Mouse (Mus musculus) cortical plate, adult 2 months (tissue): ENCODE data around the gene Abhd16b.

ENCODE experiments used
- CTCF ChIP-seq: fragments of 200-500 bp; IDR thresholded peaks from 2 replicates; pipeline ENCODE4 v1.5.1; 2011; ENCODE audit warnings: mild to moderate bottlenecking, control low read depth, low read length; ENCODE audit not compliant: insufficient read depth; ENCODE audit errors: extremely low read depth
- POLR2A ChIP-seq: fragments of 200-500 bp; IDR thresholded peaks from 2 replicates; pipeline ENCODE4 v1.6.1; 2011; ENCODE audit warnings: mild to moderate bottlenecking, low read length, control low read depth; ENCODE audit not compliant: insufficient read depth; ENCODE audit errors: extremely low read depth

DNA sequence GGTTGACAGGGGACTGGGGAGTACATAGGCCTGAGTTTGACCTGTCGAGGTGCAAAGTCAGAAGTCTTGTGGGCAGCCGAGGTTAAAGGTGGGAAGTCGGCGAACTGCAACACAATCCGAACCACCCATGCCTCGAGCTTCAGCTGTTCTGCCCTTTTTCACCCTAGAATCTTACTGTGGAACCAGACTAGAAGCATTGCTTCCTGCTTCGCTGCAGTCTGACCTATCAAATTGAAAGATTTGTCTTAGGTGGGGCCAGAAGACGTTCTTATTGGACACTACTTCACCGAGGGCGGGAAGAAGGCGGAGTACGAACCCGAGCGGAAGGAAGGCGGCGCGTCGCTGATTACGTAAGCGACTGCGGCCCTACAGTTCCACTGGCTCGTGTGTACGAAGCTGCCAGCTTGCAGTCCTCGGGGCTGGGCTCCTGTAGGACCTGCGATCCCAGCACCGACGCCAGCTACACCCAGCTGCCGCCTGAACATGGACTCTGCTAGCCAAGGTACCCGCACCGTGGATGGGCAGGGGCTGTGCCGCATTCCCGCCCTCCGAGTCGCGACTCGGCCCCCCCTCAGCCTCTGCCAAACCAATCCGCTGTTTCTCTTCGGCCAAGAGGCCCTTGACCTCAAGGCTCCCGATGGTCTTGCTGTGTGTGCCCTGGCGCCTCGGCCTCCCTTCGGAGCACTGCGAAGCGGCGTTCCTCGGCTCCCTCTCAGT is 4.0 kb downstream of the Abhd16b start, which contains the start of gene Tpd52l2:
- TF ChIP-seq CTCF (no peak), POLR2A (peak; percentile 80)
